Mouse (Mus musculus): ENCODE results near the gene Agps. TPM values are rescaled to one million over a fixed set of nuclear protein-coding genes. Genes with fewer than 3 reads are reported as not detected.

Gene Agps
- total RNA-seq (2021) (10 to 100 TPM; 28.7 to 36.9 TPM), polyA plus RNA-seq (2012; rRNA removed) (1.7 and 1.9 TPM in 2 replicates)
- long read RNA-seq, full-length matches to known transcripts = 11 of 17 reads
- long read RNA-seq, partial matches to known transcripts = 3 of 17 reads
- long read RNA-seq, other reads (novel, unspliced or antisense) = 3 of 17 reads

GRCm38 (mm10) chr2:75831881-75832633 lies at the start of gene Agps:
Gene Agps, plus strand, starts transcription at chr2:75832177.
- DNase-seq = peak; percentile 95

DNA sequence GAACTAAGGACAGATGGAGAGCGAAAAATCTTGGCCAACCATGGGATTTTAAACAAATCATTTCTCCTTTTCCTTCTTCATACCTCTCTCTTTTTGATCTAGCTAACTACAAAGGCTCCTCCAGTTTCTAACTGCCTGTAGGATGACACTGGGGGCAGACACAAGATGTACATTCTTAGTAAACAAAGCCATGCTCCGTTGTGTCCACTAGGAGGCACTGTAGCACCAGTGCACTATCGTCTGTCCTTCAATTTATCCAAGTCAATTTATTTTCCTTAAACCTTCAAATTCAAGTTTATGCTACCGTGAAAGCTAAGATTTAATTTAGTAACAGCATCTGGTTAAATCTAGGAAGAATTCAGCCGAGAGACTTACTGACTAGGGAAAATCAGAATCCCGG lies 45.9 kb upstream of the Agps start:
- no peak for DNase-seq

GRCm38 (mm10) chr2:75788511-75788910 lies 43.5 kb upstream of the Agps start:
- DNase-seq = no peak

DNA sequence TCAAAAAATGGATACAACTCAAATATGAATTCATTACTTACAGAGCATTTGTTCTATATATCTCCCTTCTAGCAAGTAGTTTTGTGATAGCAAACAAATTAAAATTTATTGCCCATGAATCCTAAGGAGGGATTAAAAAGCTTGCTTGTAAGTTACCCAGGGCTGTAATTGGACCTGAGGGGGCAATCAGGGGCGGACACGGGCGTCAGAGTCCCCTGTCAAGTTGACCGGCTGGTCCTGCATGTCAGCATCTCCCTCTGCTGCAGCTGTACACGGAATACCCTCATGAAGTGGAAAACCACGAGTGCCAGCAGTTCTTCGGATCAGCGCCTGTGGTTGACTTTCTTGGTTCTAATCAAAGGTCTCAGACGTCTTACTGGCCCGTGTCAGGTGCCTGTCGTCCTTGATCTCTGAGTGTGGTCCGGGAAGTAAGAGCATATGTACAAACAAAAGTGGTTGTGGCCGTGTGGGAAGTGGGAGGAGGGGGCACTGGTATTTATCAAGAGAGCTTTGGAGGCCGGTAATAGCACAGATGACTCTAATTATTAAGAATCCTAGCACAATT lies 41.9 kb upstream of the Agps start:
- DNase-seq = no peak

DNA sequence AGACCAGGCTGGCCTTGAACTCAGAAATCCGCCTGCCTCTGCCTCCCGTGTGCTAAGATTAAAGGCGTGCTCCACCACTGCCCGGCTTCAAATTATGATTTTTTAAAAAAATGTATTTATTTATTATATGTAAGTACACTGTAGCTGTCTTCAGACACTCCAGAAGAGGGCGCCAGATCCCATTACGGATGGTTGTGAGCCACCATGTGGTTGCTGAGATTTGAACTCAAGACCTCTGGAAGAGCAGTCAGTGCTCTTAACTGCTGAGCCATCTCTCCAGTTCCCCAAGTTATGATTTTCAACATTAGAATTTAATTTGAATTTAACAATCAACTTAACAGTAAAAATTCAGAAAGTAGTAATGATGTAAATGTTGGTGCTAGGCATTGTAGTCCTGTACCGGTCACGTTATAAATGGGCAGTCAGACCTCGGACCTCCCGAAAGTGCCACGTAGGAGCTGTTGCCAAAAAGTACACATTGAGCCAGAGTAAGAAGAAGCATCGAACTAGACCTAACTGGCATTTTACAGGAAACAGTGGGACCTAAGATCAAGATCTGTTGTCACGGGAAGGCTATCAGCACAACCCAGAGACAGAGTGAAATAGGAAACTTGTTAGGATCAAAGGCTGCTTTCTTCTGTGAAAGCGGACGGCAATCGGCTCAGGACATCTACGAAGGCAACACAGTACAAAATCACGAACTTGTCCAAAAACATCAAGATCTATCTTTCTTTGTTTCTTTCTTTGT lies 40.2 kb upstream of the Agps start:
- no peak for DNase-seq

GRCm38 (mm10) chr2:75792377-75793203 lies 39.4 kb upstream of the Agps start:
- DNase-seq = peak; percentile 55

DNA sequence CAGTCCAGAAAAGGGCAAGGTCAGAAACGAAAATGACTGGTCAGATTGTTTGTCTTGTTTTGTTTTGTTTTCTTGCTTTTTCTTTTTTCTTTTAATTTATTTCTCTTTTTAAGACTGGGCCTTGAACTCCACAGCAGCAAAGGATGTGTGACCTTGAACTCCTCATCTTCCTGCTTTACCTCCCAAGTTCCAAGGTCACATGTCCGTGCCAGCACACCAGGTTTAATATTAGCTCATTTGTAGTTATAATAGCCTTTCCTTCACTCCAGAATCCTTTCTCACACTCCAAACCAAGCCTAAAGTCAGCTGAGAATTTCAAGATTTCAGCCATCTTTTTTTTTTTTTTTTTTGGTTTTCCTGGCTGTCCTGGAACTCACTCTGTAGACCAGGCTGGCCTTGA lies 35.8 kb upstream of the Agps start:
- no peak for DNase-seq

DNA sequence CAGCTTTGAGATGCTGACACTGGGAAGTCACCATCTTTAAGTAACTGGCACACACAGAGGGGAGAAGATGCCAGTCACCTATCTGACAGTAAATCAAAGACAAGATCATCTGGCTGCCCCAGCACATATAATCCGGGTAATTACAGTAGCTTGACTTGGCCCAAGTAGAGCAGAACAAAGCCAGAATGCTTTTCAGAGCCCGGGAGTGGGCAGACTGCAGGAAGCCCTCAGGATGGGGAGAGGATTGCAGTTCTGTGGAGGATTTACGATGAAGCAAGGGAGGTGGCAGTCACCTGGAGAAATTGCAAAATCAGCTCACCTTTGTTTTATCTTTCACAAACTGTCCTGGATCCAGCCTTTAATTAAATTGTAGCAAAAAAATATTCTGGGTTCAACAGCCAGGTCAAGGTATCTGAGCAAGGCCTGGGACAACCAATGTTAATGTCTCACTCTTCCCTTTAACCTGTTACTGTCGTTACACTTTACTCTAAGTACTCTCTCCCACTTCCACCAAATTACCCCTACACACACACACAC lies 33.5 kb upstream of the Agps start:
- DNase-seq = no peak

- DNase-seq = no peak
Measured at GRCm38 (mm10) chr2:75805767-75806166, 26.2 kb upstream of the Agps start.

DNA sequence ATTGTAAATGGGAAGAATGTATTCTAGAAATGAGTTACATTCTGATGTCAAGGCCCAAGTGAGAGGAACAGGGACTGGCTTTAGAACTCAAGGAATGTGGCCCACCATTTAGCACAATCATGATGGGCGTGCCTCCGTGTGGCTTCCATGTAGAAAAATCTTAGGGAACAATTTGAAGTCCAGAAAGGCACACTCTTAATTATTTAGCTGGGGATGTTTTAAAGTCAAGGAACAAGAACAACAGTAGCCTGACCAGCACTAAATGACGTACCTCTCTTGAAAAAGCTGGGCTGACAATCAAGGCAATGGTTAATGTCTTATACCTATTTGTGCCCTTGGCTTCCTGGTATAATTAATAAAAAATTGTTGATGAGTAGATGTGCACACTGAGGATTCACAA lies 25.1 kb upstream of the Agps start:
- no peak for DNase-seq

DNA sequence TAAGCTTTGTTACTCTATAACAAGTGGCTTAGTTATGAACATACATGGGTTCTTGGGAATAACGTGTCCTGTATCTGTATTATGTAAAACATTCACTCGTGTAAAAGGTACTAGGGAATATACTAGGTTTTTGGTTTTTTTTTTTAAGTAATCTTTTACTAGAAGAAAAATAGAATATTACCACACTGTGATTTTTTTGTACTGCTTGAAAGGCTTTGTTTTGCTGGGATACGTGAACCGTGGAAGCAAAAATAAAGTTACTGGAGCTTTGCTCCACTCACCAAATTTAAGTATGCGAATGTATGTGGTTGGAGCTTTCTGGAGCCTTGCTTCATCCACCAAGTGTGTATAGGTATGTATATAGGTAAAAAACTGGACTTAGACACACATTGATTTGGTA lies 24.5 kb upstream of the Agps start:
- no peak for DNase-seq

DNA sequence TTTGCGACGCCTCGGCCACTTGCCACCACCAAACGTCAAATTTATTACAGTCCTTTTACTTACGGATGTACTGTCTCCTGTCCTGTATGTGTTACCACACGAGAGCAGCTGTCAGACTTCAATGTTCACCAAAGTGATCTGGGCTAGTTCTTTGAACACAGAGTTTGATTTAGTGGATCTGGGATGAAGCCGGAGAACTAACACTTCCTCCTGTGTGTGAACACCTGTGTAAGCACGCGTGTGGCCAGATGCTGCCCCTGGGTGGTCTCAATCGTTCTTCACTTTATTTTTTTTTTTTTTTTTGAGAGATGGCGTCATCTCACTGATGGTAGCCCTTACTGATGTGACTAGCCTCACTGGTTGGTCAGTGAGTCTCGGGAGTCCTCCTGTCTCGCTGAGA lies 17.1 kb upstream of the Agps start:
- DNase-seq = no peak

DNA sequence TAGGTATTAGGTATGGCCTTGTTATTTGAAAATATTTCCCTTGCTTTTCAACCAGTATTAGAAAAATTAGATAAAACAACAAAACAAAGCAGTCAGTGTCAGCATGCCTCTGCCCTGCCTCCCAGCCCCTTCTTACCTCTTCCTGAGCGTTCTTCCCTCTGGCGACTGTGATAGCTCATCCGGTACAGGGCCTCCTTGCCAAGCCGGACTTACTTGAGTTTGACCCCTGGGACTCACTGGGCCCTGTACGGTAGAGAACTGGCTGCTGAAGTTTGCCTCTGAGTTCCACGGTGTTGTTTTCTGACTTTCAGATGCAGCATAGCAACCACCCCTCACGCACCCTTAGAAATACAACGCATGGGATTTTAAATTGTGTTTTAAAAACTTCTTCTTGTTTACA lies 16.5 kb upstream of the Agps start:
- no peak for DNase-seq

- no peak for DNase-seq
Measured at GRCm38 (mm10) chr2:75816673-75817072, 15.3 kb upstream of the Agps start.

- DNase-seq = no peak
Measured at GRCm38 (mm10) chr2:75818719-75819118, 13.3 kb upstream of the Agps start.

DNA sequence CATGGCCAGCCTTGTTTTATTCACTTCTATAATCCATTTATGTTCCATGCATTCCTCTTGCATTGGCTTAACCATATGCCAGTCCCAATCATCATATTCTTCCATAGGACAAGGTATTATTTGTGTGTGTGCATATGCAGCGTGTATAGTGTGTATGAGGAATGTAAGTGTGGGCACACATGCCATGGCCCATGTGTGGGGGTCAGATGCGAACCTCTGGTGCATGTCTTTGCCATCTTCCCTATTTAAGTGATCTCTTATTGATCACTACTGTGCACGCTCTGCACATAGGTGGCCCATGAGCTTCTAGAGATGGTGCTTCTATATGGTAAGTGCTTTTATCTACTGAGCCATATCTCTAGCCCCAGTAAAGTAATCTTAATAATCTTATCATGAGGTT lies 12.2 kb upstream of the Agps start:
- DNase-seq = no peak

DNA sequence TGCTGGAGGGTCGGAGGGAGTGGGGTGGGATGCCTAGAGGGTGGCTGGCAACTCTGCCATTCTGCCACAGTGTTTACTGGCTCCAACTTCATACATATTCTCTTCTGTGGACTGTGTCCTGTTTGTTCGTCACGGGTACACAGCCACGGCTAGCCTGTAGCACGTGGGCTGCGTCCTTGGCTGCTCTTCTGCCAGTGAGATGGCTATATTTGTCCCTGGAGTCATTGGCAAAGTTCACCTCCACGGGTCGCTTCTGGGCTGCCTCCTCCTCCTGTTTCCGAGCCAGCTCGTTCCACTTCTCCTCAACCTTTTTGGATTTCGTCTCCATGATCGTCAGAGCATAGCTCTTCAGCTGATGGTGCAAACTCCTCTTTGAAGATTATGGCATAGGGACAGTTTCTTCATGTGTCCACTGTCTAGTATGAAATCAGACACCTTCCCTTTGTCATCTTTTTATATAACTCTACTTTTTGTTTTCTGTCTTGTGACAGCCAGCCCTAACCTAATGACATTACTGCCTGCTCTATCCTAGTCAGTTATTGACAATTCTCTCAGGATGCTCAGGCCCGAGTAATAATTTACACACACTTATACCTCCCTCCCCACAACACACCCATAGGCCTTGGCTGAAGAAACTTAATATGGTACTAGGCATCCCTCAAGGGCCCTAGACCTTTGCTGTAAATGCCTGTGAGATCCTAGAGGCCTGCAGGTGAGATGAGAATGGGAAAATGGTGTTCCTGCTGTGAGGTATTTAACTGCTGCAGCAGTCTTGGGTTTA lies 9.8 kb upstream of the Agps start:
- DNase-seq = peak; percentile 20

GRCm38 (mm10) chr2:75823736-75824135 lies 8.2 kb upstream of the Agps start:
- no peak for DNase-seq

GRCm38 (mm10) chr2:75824144-75824543 lies 7.8 kb upstream of the Agps start:
- DNase-seq = no peak

DNA sequence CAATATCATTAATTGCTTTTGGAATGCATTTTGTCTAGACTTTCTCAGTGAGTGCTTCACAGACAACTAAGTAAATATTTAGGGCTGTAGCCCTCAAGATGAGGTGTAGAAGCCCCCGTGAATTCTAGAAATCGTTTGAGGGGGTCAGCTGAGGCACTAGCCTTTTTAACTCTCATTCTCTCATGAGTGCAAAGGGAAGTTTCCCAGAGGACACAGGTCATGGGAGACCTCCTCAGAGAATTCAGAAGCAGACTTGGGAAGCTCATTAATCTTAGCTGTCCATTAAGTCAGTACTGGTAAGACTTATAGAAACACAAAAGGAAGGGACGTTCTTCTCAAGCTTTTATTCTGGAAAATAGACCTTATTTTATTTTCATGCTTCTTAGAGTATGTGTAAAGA lies 7.1 kb upstream of the Agps start:
- no peak for DNase-seq

GRCm38 (mm10) chr2:75825603-75826002 lies 6.4 kb upstream of the Agps start:
- DNase-seq = no peak
